Mouse (Mus musculus): ENCODE results near the gene Pard3b. TPM values are rescaled to one million over a fixed set of nuclear protein-coding genes. Genes with fewer than 3 reads are reported as not detected.

The Pard3b gene
- polyA plus RNA-seq, 1 experiment from 2014 or later: 11.4 TPM

- H3K9me3 ChIP-seq (replicated peaks; ENCODE audit: control insufficient read depth, low read length): no peaks in the 10 kb centered on the region
- no peak overlapping the region for H3K4me2 ChIP-seq (ENCODE audit: low read depth, low read length)
- peaks cover 6% of the 10 kb centered on the region for H3K4me1 ChIP-seq (ENCODE audit: control insufficient read depth, insufficient read depth, low read length)
- no peaks in the 10 kb centered on the region for H3K36me3 ChIP-seq (ENCODE audit: control insufficient read depth, insufficient read depth)
- 82% methylated on average over 11 of the region's 11 CpGs for WGBS
- ATAC-seq (replicated peaks; ENCODE audit: extremely low read depth, insufficient read depth, low FRiP score): no peak
- no peak overlapping the region for H3K27ac ChIP-seq (ENCODE audit: low read length)
- no peaks in the 10 kb centered on the region for H3K27me3 ChIP-seq (ENCODE audit: control insufficient read depth, insufficient read depth, low read length)
- no peak overlapping the region for H3K9ac ChIP-seq (ENCODE audit: low read length)
- H3K4me3 ChIP-seq (ENCODE audit: low read length): no peak overlapping the region
Measured at GRCm38 (mm10) chr1:62639012-62639411, 1000.4 kb downstream of the Pard3b start.

GRCm38 (mm10) chr1:62639440-62639839, 1000.8 kb downstream of the Pard3b start:
- no peak overlapping the region for H3K27ac ChIP-seq (ENCODE audit: low read length)
- no peaks in the 10 kb centered on the region for H3K27me3 ChIP-seq (ENCODE audit: control insufficient read depth, insufficient read depth, low read length)
- no peak overlapping the region for H3K4me2 ChIP-seq (ENCODE audit: low read depth, low read length)
- no peak overlapping the region for H3K4me3 ChIP-seq (ENCODE audit: low read length)
- no peak for ATAC-seq (replicated peaks; ENCODE audit: extremely low read depth, insufficient read depth, low FRiP score)
- H3K9me3 ChIP-seq (replicated peaks; ENCODE audit: control insufficient read depth, low read length): no peaks in the 10 kb centered on the region
- H3K4me1 ChIP-seq (ENCODE audit: control insufficient read depth, insufficient read depth, low read length): peaks cover 6% of the 10 kb centered on the region
- no peaks in the 10 kb centered on the region for H3K36me3 ChIP-seq (ENCODE audit: control insufficient read depth, insufficient read depth)
- no peak overlapping the region for H3K9ac ChIP-seq (ENCODE audit: low read length)
- WGBS: 79% methylated on average over 4 of the region's 4 CpGs

GRCm38 (mm10) chr1:62644631-62645278, 1006.1 kb downstream of the Pard3b start:
- Histone ChIP-seq H3K27me3 (ENCODE audit: control insufficient read depth, insufficient read depth, low read length) (no peaks in the 10 kb centered on the region), H3K27ac (ENCODE audit: low read length) (no peak overlapping the region), H3K4me3 (ENCODE audit: low read length) (no peak overlapping the region), H3K9ac (ENCODE audit: low read length) (no peak overlapping the region), H3K4me2 (ENCODE audit: low read depth, low read length) (no peak overlapping the region), H3K4me1 (ENCODE audit: control insufficient read depth, insufficient read depth, low read length) (peaks cover 7% of the 10 kb centered on the region; the same call in 1 of the 2 replicates), H3K36me3 (ENCODE audit: control insufficient read depth, insufficient read depth) (no peaks in the 10 kb centered on the region), H3K9me3 (replicated peaks; ENCODE audit: control insufficient read depth, low read length) (no peaks in the 10 kb centered on the region)
- no peak for ATAC-seq (replicated peaks; ENCODE audit: extremely low read depth, insufficient read depth, low FRiP score)
- WGBS: 84% methylated on average over 8 of the region's 8 CpGs

GRCm38 (mm10) chr1:62646812-62647211, 1008.2 kb downstream of the Pard3b start:
- no peaks in the 10 kb centered on the region for H3K27me3 ChIP-seq (ENCODE audit: control insufficient read depth, insufficient read depth, low read length)
- H3K4me1 ChIP-seq (ENCODE audit: control insufficient read depth, insufficient read depth, low read length): peaks cover 7% of the 10 kb centered on the region; the same call in 1 of the 2 replicates
- 90% methylated on average over 2 of the region's 2 CpGs for WGBS
- H3K27ac ChIP-seq (ENCODE audit: low read length): no peak overlapping the region
- ATAC-seq (replicated peaks; ENCODE audit: extremely low read depth, insufficient read depth, low FRiP score): no peak
- no peaks in the 10 kb centered on the region for H3K9me3 ChIP-seq (replicated peaks; ENCODE audit: control insufficient read depth, low read length)
- H3K9ac ChIP-seq (ENCODE audit: low read length): no peak overlapping the region
- H3K4me3 ChIP-seq (ENCODE audit: low read length): no peak overlapping the region
- H3K4me2 ChIP-seq (ENCODE audit: low read depth, low read length): no peak overlapping the region
- no peaks in the 10 kb centered on the region for H3K36me3 ChIP-seq (ENCODE audit: control insufficient read depth, insufficient read depth)

- Histone ChIP-seq H3K9ac (ENCODE audit: low read length) (no peak overlapping the region), H3K4me1 (ENCODE audit: control insufficient read depth, insufficient read depth, low read length) (peaks cover 7% of the 10 kb centered on the region; the same call in 1 of the 2 replicates), H3K9me3 (replicated peaks; ENCODE audit: control insufficient read depth, low read length) (no peaks in the 10 kb centered on the region), H3K4me3 (ENCODE audit: low read length) (no peak overlapping the region), H3K36me3 (ENCODE audit: control insufficient read depth, insufficient read depth) (no peaks in the 10 kb centered on the region), H3K4me2 (ENCODE audit: low read depth, low read length) (peak overlapping the region; percentile 21; the same call in 1 of the 2 replicates), H3K27me3 (ENCODE audit: control insufficient read depth, insufficient read depth, low read length) (no peaks in the 10 kb centered on the region), H3K27ac (ENCODE audit: low read length) (no peak overlapping the region)
- 53% methylated on average over 6 of the region's 6 CpGs for WGBS
- no peak for ATAC-seq (replicated peaks; ENCODE audit: extremely low read depth, insufficient read depth, low FRiP score)
Measured at GRCm38 (mm10) chr1:62648116-62648515, 1009.5 kb downstream of the Pard3b start.

- H3K9ac ChIP-seq (ENCODE audit: low read length): no peak overlapping the region
- no peak overlapping the region for H3K4me3 ChIP-seq (ENCODE audit: low read length)
- peaks cover 7% of the 10 kb centered on the region; the same call in 1 of the 2 replicates for H3K4me1 ChIP-seq (ENCODE audit: control insufficient read depth, insufficient read depth, low read length)
- no peaks in the 10 kb centered on the region for H3K27me3 ChIP-seq (ENCODE audit: control insufficient read depth, insufficient read depth, low read length)
- no peaks in the 10 kb centered on the region for H3K9me3 ChIP-seq (replicated peaks; ENCODE audit: control insufficient read depth, low read length)
- H3K4me2 ChIP-seq (ENCODE audit: low read depth, low read length): no peak overlapping the region
- H3K27ac ChIP-seq (ENCODE audit: low read length): no peak overlapping the region
- WGBS: 46% methylated on average over 5 of the region's 5 CpGs
- H3K36me3 ChIP-seq (ENCODE audit: control insufficient read depth, insufficient read depth): no peaks in the 10 kb centered on the region
- ATAC-seq (replicated peaks; ENCODE audit: extremely low read depth, insufficient read depth, low FRiP score): no peak
Measured at GRCm38 (mm10) chr1:62648591-62648990, 1010.0 kb downstream of the Pard3b start.

GRCm38 (mm10) chr1:62650491-62650890, 1011.9 kb downstream of the Pard3b start:
- no peaks in the 10 kb centered on the region for H3K36me3 ChIP-seq (ENCODE audit: control insufficient read depth, insufficient read depth)
- H3K4me1 ChIP-seq (ENCODE audit: control insufficient read depth, insufficient read depth, low read length): peaks cover 7% of the 10 kb centered on the region; the same call in 1 of the 2 replicates
- H3K9me3 ChIP-seq (replicated peaks; ENCODE audit: control insufficient read depth, low read length): no peaks in the 10 kb centered on the region
- no peak overlapping the region for H3K4me2 ChIP-seq (ENCODE audit: low read depth, low read length)
- no peak for ATAC-seq (replicated peaks; ENCODE audit: extremely low read depth, insufficient read depth, low FRiP score)
- WGBS: 79% methylated on average over 5 of the region's 5 CpGs
- H3K4me3 ChIP-seq (ENCODE audit: low read length): no peak overlapping the region
- H3K27me3 ChIP-seq (ENCODE audit: control insufficient read depth, insufficient read depth, low read length): no peaks in the 10 kb centered on the region
- H3K27ac ChIP-seq (ENCODE audit: low read length): no peak overlapping the region
- H3K9ac ChIP-seq (ENCODE audit: low read length): no peak overlapping the region

GRCm38 (mm10) chr1:62654436-62654835, 1015.8 kb downstream of the Pard3b start:
- ATAC-seq (replicated peaks; ENCODE audit: extremely low read depth, insufficient read depth, low FRiP score): no peak
- H3K9ac ChIP-seq (ENCODE audit: low read length): no peak overlapping the region
- H3K4me3 ChIP-seq (ENCODE audit: low read length): no peak overlapping the region
- no peaks in the 10 kb centered on the region for H3K4me1 ChIP-seq (ENCODE audit: control insufficient read depth, insufficient read depth, low read length)
- no peaks in the 10 kb centered on the region for H3K27me3 ChIP-seq (ENCODE audit: control insufficient read depth, insufficient read depth, low read length)
- no peaks in the 10 kb centered on the region for H3K9me3 ChIP-seq (replicated peaks; ENCODE audit: control insufficient read depth, low read length)
- WGBS: 70% methylated on average over 6 of the region's 6 CpGs
- H3K27ac ChIP-seq (ENCODE audit: low read length): no peak overlapping the region
- H3K4me2 ChIP-seq (ENCODE audit: low read depth, low read length): no peak overlapping the region
- no peaks in the 10 kb centered on the region for H3K36me3 ChIP-seq (ENCODE audit: control insufficient read depth, insufficient read depth)

GRCm38 (mm10) chr1:62664960-62665645, 1026.5 kb downstream of the Pard3b start:
- H3K27ac ChIP-seq (ENCODE audit: low read length): peak overlapping the region; percentile 58
- H3K27me3 ChIP-seq (ENCODE audit: control insufficient read depth, insufficient read depth, low read length): no peaks in the 10 kb centered on the region
- H3K4me2 ChIP-seq (ENCODE audit: low read depth, low read length): 0 out of 2 replicates have a peak overlapping the region, but pooled peaks have one; percentile 13
- ATAC-seq (replicated peaks; ENCODE audit: extremely low read depth, insufficient read depth, low FRiP score): peak; percentile 90
- 34% methylated on average over 8 of the region's 8 CpGs for WGBS
- H3K4me1 ChIP-seq (ENCODE audit: control insufficient read depth, insufficient read depth, low read length): no peaks in the 10 kb centered on the region
- H3K9me3 ChIP-seq (replicated peaks; ENCODE audit: control insufficient read depth, low read length): peaks cover 6% of the 10 kb centered on the region; the same call in 1 of the 2 replicates
- no peak overlapping the region for H3K4me3 ChIP-seq (ENCODE audit: low read length)
- H3K36me3 ChIP-seq (ENCODE audit: control insufficient read depth, insufficient read depth): no peaks in the 10 kb centered on the region
- H3K9ac ChIP-seq (ENCODE audit: low read length): no peak overlapping the region

All from heart, embryonic 16.5 days (tissue).